Mouse (Mus musculus) thymus, postnatal 14 days (tissue): ENCODE data around the gene Mettl2.
"Not testable (repeated sequence)": the region's sequence is repeated elsewhere in the genome, so short reads cannot be mapped to it uniquely, and the experiment has no call there.

Source experiments
- DNase-seq: peaks from one replicate; pipeline ENCODE4 v3.0.0; 2021

Mettl2 gene

DNA sequence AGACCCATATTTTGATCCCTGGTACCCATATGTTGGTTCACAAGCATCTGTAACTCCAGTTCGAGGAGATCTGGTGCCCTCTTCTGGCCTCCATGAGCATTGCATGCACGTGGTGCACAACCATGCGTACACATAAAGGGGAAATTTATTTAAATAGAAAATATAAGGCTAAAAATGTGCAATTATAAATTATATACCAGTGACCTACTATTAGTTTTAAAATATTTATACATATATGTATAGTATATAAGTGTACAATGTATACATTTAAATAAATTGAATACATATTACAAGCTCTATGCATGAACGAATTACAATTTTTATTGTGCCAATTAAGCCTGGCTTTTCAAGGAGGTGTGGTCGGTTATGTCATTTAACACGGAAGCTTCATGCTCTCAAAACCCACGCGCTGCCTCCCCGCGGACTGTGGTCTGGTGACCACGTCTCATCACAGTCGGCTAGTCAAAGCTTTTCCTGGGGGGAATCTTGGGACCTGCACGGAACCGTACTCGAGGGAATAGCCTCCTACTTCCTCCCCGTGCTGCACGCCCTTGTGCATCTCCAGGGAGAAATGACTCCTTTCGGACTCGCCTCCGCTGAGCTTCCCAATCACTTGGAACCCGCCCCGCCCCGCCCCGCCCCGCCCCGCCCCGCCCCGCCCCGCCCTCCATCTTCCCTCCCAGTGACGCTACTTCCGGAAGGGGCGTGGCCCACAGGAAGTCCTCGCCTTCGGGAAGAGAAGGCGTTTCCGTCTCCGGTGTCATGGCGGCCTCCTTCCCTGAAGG is at the start of gene Mettl2:
Gene Mettl2, plus strand, starts transcription at position 691 of the 785 bp plus-strand sequence.
- peak; percentile 85 for DNase-seq

DNA sequence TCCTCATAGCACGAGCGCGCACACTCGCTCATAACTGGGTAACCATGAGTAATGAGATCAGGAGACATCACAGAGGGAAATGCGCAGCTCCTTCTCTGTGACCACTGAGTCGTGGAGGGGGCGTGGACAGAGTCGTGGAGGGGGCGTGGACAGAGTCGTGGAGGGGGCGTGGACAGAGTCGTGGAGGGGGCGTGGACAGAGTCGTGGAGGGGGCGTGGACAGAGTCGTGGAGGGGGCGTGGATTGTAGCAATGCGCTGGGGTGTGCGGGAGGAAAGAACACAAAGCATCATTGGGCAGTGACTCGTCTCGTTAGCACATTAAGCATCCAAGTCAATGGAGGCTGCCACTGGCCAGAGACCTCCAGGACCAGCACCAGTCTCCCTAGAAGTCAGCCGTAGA is 13.8 kb upstream of the Mettl2 start:
- DNase-seq = not testable (repeated sequence)

DNA sequence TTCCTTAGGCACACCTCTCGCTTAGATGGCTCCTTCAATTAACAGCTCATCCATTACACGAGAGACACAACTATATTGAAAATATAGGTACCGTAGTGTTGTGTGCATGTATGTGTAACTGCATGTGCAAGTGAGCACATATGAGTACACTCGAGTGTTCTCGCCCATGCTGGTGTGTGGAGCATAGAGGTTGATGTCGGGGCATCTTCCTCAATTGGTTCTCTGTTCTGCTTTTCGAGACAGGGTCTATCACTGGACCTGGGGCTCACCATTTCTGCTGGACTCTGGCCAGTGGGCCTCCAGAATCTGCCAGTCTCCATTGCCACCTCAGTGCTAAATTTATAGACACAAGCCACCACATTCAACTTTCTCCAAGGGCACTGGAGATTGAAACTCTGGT is 8.4 kb upstream of the Mettl2 start:
- DNase-seq = no peak

DNA sequence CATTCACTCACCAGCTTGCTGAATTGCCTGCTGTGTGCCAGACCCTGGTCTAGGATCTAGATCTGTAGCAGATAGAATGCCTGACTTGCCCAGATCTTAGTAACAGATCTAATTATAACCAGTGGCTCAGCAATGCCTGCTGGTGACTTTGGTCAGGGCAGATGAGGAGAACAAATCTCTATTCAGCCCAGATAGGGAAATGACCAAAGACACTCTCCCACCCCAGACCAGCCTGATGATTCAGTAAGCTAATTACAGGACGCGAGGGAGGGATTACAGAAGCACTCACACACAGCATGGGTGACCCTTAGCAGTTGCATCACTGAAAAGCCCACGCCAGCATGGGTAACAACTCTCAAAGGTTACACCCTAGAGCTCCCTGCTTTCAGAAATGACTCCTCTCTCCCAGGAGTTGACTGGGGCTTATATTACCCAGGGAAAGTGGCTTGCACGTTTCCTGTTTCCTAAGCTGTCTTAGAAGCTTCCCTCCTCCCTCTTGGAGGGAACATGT is 5.6 kb upstream of the Mettl2 start:
- DNase-seq = no peak

DNA sequence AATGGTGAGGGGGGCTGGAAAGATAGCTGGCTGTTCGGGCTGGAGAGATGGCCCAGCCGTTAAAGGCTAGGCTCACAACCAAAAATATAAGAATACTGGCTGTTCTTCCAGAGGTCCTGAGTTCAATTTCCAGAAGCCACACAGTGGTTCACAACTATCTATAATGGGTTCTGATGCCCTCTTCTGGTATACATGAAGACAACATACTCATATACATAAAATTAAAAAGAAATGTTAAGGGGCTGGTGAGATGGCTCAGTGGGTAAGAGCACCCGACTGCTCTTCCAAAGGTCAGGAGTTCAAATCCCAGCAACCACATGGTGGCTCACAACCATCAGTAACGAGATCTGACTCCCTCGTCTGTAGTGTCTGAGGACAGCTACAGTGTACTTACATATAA is 4.4 kb upstream of the Mettl2 start:
- not testable (repeated sequence) for DNase-seq

DNA sequence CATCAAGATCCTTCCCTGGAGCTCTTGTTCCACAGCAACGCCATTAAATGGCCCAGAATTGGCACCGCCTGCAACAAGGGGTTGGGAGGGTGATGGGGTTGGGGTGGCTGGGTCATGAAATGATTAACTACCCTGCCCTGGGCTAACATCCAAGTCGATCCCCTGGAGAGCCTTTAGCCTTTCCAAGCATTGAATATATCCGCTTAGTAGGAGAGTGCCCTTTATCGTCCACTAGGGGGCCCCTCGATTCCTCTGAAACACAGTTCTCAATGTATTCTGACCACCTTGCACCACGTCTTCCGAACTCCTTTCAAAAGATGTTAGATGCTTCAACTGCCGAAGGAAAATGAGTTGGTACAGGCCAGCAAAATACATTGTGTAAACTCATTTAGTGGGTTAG is 2.2 kb upstream of the Mettl2 start:
- DNase-seq = peak; percentile 55

DNA sequence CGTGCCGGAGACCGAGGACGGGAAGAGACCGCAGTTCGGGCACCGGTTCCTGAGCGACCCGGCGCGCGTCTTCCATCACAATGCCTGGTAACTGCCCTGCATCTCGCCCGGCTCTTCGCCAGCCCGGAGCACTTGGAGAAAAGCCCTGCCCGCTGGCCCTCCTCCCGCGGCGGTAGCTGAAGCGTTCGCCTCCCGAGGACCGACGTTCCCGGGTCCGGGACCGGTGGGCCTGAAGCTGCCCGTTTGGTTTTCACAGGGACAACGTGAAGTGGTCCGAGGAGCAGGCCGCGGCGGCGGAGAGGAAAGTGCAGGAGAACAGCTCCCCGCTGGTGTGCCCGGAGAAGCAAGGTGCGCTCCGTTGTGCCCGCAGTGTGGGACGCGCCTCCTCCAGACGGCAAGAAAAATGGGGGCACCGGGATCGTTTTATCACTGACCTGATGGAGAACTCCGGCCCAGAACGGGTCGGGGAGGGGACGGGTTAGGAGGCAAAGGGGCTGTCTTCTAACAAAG is 350 bp downstream of the Mettl2 start:
- DNase-seq = no peak

DNA sequence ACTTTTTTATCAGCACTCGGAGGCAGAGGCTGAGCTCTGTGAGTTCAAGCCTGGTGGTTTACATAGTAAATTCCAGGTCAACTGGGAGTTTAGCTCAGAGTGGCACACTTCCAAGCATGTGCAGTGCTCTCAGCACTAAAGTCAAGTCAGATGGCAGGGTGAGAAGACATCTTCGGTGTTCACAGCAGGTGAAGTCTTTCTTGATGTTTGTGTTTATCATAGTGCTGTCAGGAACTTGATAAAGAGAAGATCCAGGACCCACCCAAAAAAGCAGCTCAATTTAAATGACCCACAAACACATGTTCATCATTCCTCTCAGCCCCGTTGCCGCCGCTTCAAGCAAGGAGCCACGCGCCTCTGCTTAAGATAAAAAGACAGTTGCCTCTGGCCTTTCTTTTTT is 9.5 kb downstream of the Mettl2 start:
- no peak for DNase-seq

GRCm38 (mm10) chr11:105137255-105137654 is 11.0 kb downstream of the Mettl2 start:
- not testable (repeated sequence) for DNase-seq

- not testable (repeated sequence) for DNase-seq
These were observed 14.3 kb downstream of the Mettl2 start for GRCm38 (mm10) chr11:105140512-105140911.

DNA sequence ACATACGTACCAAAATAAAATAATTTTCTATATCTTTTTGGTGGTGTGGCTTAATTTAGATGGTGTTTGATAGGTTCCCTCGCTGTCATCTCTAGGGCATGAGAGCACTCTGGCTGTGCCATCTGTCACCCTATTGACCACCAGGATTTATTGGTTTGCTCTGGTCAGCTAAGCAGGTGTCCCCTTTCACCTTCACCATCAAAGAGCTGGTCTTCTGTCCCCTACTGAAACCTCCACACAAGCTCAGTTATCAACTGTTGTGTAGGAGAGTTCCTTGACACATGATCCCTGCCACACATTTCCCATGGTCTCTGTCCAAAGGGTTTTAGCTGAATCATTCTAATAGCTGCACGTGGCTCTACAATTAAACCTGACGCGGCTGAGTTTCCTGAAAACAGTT is 14.9 kb downstream of the Mettl2 start:
- DNase-seq = no peak

DNA sequence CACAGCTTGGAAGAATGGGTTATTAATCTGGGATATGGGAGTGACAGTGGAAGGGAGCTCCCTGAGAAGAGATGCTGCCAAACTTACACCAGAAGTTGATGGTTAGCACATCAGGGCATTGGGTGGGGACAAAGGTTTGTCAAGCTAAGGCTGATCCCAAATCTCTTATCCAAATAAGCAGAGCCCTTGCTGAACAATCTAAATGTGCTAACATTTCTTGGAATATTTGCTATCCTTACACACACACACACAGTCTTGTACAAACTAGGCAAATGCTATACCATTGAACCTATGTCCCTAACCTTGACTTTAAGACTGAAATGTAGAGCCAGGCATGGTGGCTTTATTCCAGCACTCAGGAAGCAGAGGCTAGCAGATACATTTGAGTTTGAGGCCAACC is 17.3 kb downstream of the Mettl2 start:
- DNase-seq = no peak

- DNase-seq = no peak
These were observed 17.9 kb downstream of the Mettl2 start for GRCm38 (mm10) chr11:105144084-105144483.

DNA sequence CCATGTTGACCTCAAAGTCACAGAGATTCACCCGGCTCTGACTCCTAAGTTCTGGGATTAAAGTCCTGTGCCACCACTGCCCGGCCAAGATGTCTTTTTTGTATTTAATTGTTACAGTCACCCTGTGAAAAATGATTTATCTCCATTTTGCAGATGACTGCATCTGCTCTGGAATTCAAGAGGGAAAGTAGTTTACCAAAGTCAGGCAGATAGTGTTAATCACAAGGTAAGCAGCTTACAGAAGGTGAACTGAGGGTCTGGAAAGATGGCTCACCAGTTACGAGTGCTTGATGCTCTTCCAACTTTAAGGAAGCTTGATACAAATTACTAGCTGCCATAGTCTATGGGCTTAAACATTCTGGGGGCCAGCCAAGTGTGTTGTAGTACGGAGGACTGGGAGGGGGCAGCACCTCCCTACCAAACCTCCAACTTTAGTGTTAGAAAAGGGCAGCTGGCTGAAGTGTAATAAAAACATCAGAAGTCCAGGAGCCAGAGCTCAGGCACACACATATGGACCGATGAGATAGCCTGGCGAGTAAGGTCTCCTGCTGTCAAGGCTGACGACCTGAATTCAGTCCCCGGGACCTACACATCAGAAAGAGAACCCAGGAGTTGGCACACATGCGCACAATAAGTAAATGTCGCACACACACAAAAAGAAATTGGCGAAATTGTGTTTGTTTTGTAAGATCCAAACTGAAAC is 18.4 kb downstream of the Mettl2 start:
- DNase-seq = no peak

DNA sequence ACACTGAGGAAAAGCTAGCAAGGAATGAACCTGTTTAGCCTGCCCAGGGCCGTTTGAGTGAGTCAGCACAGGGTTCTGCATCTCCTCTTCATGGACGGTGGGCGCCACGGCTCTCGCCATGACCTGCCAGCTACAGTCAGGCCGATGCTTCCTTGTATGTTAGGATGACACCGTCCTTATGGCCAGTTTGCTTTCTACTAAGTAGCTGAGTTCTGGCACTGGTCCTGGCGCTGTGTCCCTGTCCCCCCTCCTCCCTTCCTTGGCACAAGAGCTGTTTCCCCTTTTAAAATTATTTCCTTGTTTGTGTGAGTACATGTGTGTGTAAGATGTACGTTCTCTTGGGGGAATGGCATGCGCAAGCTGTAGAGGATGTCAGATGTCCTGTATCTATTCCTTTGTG is 19.0 kb downstream of the Mettl2 start:
- DNase-seq = no peak

- DNase-seq = no peak
These were observed 20.4 kb downstream of the Mettl2 start, which contains the start of gene Gm10842 for GRCm38 (mm10) chr11:105146593-105146992. Gene Gm10842 (plus strand): TSS chr11:105146893.

- DNase-seq = no peak
These were observed 23.1 kb downstream of the Mettl2 start for GRCm38 (mm10) chr11:105149353-105149752.

DNA sequence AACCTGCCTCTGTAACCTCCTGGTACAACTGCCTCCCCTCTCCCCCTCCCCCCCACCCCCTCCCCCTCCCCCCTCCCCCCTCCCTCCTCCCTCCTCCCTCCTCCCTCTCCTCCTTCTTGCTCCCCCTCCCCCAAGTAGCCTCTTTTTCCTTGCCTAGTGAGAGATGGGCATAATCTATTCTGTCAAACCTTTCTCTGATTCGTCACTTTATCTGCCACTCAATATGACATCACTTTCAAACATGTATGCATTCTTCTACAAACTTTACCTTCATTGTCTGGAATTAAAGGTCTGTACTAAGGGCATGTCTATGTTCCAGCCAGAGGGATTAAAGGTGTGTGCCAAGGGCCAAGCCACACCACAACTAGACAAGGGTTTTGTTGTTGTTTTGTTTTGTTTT is 23.5 kb downstream of the Mettl2 start:
- peak; percentile 21 for DNase-seq

DNA sequence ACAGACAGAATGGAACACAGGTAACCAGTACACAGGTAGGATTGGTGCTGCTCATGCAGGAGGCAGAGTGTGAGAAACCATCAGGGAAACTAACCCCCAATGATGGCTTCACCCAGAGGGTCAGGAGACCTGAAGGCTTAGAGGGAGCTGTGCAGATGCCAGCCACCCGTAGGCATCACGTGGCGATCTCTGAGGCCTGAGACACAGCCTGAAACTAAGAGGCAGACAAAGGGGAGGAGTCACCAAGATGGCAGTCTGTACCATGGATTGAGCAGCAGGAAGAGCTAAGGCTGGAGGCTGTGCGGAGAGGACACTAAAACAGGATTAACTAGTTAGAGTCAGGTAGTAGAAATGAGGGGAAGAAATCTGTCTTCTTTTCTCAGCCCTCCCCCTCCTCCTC is 24.5 kb downstream of the Mettl2 start:
- DNase-seq = peak; percentile 18

DNA sequence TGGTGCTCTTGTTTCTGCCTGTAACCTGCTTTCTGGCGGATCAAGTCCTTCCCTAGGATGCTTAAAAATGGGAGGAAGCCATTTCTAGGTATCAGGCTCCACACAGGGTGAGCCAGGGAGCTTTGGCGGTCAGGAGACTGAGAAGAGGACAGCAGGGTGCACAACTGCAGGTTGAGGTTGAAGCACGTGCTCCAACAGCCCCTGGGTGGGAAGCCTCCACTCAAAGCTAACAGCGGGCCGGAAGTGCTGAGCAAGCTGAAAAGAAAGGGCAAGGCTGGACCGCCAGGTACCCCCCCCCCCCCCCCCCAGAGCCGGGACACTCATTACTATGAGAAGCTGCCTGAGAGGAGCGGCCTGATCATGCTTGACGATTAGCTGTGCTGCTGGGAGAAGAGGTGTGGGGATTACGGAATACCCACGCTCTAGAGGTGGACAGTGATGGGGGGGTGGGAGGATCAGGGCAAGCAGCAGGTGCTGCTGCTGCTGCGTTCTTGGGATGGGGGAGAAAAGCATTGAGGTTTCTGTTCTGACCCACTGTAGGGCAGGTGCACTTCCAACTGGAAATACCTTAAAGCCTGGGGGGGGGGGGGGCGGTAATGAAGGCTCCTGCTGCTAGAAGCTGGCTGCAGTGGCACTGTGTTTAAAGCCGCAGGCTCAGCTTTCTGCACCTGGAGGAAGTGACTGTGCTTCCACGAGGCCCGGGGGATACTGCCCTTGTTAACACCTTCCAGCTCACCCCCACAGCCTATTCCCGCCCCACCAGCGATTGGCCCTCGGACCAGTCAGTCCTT is 25.2 kb downstream of the Mettl2 start:
- DNase-seq = peak; percentile 67

DNA sequence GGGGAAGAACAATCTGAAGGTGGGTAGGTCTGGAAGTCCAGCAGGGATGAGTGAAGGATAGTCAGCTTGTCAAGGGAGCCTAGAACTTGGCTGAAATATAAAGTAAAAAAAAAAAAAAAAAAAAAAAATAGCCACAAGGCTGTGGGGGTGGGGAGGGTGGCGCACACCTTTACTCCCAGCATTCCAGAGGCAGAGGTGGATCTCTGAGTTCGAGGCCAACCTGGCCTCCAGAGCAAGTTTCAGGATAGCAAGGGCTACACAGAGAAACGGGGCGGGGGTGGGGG is 25.7 kb downstream of the Mettl2 start:
- DNase-seq = no peak

DNA sequence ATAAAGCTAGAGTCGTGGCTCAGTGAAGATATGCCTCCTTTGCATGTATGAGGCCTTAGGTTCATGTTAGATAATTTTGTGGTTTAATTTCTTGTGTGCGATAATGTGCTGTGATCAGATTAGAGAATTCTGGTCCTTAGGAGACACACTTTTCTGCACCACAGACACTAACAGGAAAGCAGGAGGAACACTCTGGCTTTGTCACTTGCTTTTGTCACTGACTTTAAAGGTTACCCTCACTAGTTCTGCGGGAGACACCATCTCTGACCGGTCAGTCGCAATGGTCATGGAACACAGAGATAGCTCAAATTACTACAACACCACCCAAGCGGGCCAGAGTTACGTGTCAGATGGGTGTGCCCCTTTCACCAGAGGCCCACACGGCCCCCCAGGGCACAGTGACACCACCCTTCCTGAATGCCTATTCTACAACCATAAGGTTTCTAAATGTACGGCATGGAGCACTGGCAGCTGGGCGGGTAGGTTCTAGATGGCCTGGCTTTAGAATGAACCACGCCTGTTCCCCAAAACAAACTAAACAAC is 26.2 kb downstream of the Mettl2 start:
- DNase-seq = no peak
